Mouse (Mus musculus): ENCODE measurements around the gene 4931409K22Rik. TPM values are rescaled to one million over a fixed set of nuclear protein-coding genes. Genes with fewer than 3 reads are reported as not detected.
A peak's percentile ranks its signal among the peaks of the same experiment; 100 is the strongest.

The 4931409K22Rik gene
- polyA plus RNA-seq, 1 experiment from 2014 or later = not detected

DNA sequence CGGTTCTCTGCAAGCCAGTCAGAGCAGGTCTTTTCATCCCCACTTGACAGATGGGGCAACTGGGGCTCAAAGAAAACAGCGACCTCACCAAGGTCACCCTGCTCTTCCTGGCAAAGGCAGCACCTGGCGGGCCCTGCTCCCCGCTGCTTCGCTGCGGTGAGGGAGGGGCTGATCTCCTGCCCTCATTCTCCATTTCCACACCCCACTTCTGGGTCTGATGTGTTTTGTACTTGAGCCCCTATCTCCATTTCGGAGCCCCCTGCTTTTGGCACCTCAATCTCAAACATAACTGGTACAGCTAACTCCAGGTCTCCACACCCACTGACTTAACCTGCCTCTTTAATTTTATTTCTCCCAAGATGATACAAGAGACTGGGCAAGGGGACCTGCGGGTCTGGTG is 42.5 kb upstream of the 4931409K22Rik start:
- WGBS (ENCODE audit: insufficient replicate concordance) = 14% methylated on average over 8 of the region's 8 CpGs
- Histone ChIP-seq H3K27me3 (replicated peaks) (peaks cover 95% of the 10 kb centered on the region), H3K9ac (no peak overlapping the region), H3K4me3 (peak overlapping the region; percentile 48; the same call in 1 of the 2 replicates), H3K4me2 (peak overlapping the region; percentile 74; the same call in 1 of the 2 replicates), H3K4me1 (peaks cover 35% of the 10 kb centered on the region), H3K36me3 (0 out of 2 replicates have a peak, but pooled peaks cover 3% of the 10 kb centered on the region), H3K27ac (no peak overlapping the region), H3K9me3 (replicated peaks) (no peaks in the 10 kb centered on the region)
- no peak for ATAC-seq

DNA sequence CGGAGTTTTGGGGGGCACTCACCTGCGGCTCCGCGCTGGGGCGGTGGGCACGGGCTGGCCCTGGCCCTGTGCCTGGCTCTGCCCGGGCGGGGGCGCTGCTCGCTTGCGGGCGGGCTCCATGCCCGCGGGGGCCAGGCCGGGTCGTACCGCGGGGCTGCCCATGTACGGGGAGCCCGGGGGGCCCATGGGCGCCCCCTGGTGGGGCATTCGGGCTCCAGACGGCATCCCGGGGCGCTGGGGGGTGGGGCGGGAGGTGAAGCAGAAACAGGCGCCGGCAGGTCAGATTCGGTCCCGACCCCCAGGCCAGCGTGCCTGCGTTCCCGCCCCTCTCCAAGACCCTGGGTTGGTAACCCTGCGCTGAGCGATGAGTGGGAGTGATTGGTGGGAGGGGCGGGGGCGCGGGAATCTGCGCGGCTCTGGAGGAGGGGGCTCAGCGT is 42.0 kb upstream of the 4931409K22Rik start:
- ATAC-seq = no peak
- Histone ChIP-seq H3K4me3 (peak overlapping the region; percentile 48), H3K27ac (no peak overlapping the region), H3K36me3 (0 out of 2 replicates have a peak, but pooled peaks cover 3% of the 10 kb centered on the region), H3K4me2 (peak overlapping the region; percentile 74), H3K9me3 (replicated peaks) (no peaks in the 10 kb centered on the region), H3K4me1 (peaks cover 35% of the 10 kb centered on the region), H3K27me3 (replicated peaks) (peaks cover 92% of the 10 kb centered on the region), H3K9ac (peak overlapping the region; percentile 25)
- WGBS (ENCODE audit: insufficient replicate concordance) = 1% methylated on average over 41 of the region's 41 CpGs

DNA sequence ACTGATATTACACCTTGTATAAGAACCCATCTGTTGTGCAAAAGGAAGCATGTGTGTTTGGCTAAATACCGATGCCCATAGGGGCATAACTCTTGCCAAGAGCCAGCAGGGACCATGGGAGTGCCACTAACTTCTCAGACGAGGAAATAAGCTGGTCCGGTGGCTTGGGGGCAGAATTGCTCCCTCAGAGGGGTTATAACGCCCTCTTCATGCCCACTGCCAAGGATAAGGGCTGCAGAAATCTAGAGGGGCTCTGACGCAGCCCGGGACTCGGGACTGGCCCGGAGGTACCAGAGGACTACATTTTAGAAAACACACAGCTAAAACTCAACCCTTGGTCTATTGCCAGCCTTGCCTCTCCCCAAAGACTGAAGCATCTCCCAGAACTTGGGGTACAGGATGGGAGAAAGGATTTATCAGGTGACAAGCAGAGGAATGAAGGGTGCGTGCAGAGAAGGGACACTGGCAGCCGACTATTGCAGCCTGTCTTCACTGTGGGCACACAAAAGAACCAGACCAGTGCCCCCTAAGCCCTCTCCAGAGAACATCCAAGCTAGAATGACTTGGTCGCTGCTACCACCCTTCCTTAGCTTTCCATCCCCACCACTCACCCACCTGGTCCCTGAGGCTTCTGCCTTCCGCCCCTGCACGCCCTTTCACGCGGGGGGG is 41.4 kb upstream of the 4931409K22Rik start:
- peak overlapping the region; percentile 25 for H3K9ac ChIP-seq
- no peaks in the 10 kb centered on the region for H3K9me3 ChIP-seq (replicated peaks)
- peak overlapping the region; percentile 74 for H3K4me2 ChIP-seq
- whole genome bisulfite sequencing (ENCODE audit: insufficient replicate concordance) = 25% methylated on average over 15 of the region's 15 CpGs
- ATAC-seq = no peak
- H3K36me3 ChIP-seq = 0 out of 2 replicates have a peak, but pooled peaks cover 3% of the 10 kb centered on the region
- peak overlapping the region; percentile 48 for H3K4me3 ChIP-seq
- H3K27me3 ChIP-seq (replicated peaks) = peaks cover 92% of the 10 kb centered on the region
- H3K27ac ChIP-seq = no peak overlapping the region
- H3K4me1 ChIP-seq = peaks cover 30% of the 10 kb centered on the region

DNA sequence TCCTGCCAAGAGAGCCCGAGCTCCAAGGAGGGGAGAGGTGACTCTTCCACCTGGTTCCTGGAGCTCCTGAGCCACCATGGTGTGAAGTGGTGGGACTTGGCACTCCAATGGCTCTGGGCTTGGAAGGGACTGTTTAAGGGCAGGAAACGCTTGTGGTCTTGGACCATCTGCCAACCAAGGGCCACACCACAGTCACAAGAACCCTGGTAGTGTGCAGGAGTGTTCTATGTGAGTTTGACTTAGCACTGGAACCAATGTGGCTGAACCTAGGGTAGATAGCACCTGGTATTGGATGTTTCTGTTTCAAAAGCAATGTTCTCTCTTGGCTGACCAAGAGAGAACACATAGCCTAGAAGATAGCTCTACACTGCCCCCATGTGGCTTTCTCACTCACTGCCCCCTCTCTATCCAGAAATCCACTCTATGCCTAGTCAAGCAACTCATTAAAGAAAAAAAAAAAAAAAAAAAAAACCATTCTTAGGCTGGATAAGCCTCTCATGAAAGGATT is 40.7 kb upstream of the 4931409K22Rik start:
- no peak overlapping the region for H3K27ac ChIP-seq
- peaks cover 92% of the 10 kb centered on the region for H3K27me3 ChIP-seq (replicated peaks)
- no peaks in the 10 kb centered on the region for H3K9me3 ChIP-seq (replicated peaks)
- H3K36me3 ChIP-seq = 0 out of 2 replicates have a peak, but pooled peaks cover 3% of the 10 kb centered on the region
- H3K4me1 ChIP-seq = peaks cover 31% of the 10 kb centered on the region
- no peak overlapping the region for H3K9ac ChIP-seq
- H3K4me2 ChIP-seq = no peak overlapping the region
- H3K4me3 ChIP-seq = no peak overlapping the region
- WGBS (ENCODE audit: insufficient replicate concordance) = 45% methylated on average over 2 of the region's 2 CpGs
- no peak for ATAC-seq

DNA sequence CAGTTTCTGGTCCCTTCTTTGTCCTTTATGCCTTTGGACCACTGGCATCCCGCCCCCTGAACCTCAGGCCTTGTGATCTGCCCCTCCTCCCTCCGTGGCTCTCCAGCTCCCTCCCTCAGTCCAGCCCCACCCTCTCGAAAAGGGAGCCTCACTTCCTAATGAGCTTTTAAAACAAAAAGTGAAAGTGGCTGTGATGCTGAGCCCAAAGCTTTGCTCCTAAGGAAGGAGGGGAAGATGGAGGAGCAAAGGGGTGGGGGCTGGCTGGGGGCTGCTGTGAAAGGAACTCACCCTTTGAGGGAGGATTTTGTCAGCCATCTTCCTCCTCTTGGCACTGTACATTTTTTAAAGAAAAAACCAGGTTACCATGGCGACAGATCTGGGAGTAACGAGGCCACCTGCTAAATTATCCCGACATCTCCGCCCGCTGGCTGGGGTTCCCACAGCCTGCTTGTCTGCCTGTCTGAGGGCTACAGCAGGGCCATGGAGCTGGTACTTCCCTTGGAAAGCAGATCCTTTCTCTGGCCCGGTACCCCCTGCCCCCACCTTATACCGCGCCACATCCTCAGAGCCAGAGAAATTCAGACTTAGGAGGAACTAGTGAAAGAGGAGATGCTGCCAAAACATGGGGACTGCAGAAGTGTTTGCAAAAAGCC is 40.0 kb upstream of the 4931409K22Rik start:
- H3K9ac ChIP-seq = no peak overlapping the region
- ATAC-seq = no peak
- H3K4me1 ChIP-seq = peaks cover 33% of the 10 kb centered on the region
- WGBS (ENCODE audit: insufficient replicate concordance) = 22% methylated on average over 11 of the region's 11 CpGs
- no peak overlapping the region for H3K27ac ChIP-seq
- H3K27me3 ChIP-seq (replicated peaks) = peaks cover 92% of the 10 kb centered on the region
- H3K36me3 ChIP-seq = peaks cover 6% of the 10 kb centered on the region; the same call in 1 of the 2 replicates
- H3K4me2 ChIP-seq = no peak overlapping the region
- H3K4me3 ChIP-seq = no peak overlapping the region
- no peaks in the 10 kb centered on the region for H3K9me3 ChIP-seq (replicated peaks)

DNA sequence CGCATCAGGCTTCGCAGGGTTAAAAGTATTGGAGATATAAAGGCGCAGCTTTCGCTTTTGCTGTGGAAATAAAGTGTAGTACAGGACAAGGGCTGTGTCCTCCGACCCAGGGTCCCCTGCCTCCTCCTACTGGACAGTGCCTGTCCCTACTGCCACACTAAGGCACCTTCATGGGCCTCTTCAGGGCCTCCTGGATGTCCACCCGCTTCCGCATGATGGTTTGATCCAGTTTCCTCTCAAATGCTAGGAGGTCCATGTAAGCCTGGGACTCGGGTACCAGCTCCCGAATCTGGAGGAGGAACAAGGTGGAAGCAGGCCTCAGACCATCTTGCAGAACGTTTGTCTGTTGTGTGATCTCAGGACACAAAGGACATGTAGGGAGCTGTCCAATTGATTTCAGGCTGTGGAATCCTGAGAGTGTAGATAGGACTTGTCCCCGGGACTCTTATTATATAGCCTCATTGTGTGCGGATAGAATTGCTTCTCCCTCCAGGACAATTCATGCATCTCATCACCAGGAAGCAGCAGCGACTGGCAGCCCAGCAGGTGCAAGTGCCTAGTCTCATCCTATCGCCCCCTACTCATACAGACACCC is 39.3 kb upstream of the 4931409K22Rik start:
- no peak for ATAC-seq
- Histone ChIP-seq H3K4me2 (no peak overlapping the region), H3K9me3 (replicated peaks) (no peaks in the 10 kb centered on the region), H3K4me3 (no peak overlapping the region), H3K36me3 (peaks cover 10% of the 10 kb centered on the region; the same call in 1 of the 2 replicates), H3K4me1 (peaks cover 41% of the 10 kb centered on the region), H3K9ac (no peak overlapping the region), H3K27me3 (replicated peaks) (peaks cover 90% of the 10 kb centered on the region), H3K27ac (no peak overlapping the region)
- WGBS (ENCODE audit: insufficient replicate concordance) = 68% methylated on average over 14 of the region's 14 CpGs

DNA sequence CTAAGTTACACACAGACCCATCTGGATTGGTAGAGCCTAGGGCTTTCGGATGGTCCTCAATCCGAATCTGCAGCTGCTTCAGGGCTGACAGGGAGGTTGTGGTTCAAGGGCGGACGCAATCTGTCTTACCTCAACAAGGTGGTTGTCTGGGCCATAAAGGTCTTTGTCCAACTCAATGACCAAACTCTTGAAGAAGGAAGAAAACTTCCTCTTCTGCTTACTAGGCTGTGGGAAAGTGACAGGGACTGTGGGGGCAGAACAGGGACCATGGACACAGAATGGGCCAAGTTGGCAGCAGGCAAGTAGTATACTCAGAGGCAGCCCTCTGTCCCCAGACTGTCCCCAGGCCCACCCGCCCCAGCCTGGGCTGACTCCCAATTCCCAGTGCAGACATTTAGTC is 38.7 kb upstream of the 4931409K22Rik start:
- no peak for ATAC-seq
- H3K27me3 ChIP-seq (replicated peaks) = peaks cover 84% of the 10 kb centered on the region
- H3K9ac ChIP-seq = no peak overlapping the region
- H3K9me3 ChIP-seq (replicated peaks) = no peaks in the 10 kb centered on the region
- H3K27ac ChIP-seq = no peak overlapping the region
- H3K36me3 ChIP-seq = peaks cover 11% of the 10 kb centered on the region; the same call in 1 of the 2 replicates
- WGBS (ENCODE audit: insufficient replicate concordance) = 78% methylated on average over 5 of the region's 5 CpGs
- no peak overlapping the region for H3K4me3 ChIP-seq
- no peak overlapping the region for H3K4me2 ChIP-seq
- peaks cover 43% of the 10 kb centered on the region for H3K4me1 ChIP-seq

DNA sequence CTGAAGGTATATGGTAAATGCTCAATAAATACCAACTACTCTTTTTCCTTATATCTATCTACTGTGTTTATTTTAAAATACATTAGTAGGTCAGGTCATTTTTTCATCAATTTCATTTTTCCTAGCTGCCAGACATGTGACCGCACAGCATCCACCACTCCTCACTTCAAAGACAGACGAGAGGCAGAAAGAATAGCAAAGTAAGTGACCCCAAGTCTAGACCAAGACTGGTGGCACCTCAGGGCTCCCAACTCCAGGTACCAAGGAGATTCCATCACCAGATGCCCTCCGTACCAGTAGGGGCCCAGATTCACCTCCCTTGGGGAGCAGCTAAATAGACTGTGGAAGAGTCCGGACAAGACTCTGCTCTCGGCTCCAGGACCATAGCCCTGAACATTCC is 37.7 kb upstream of the 4931409K22Rik start:
- no peaks in the 10 kb centered on the region for H3K9me3 ChIP-seq (replicated peaks)
- H3K4me1 ChIP-seq = peaks cover 43% of the 10 kb centered on the region
- no peak overlapping the region for H3K27ac ChIP-seq
- no peak overlapping the region for H3K4me2 ChIP-seq
- 77% methylated on average over 5 of the region's 5 CpGs for WGBS (ENCODE audit: insufficient replicate concordance)
- no peak overlapping the region for H3K9ac ChIP-seq
- peaks cover 75% of the 10 kb centered on the region for H3K27me3 ChIP-seq (replicated peaks)
- ATAC-seq = no peak
- H3K36me3 ChIP-seq = peaks cover 20% of the 10 kb centered on the region
- no peak overlapping the region for H3K4me3 ChIP-seq

DNA sequence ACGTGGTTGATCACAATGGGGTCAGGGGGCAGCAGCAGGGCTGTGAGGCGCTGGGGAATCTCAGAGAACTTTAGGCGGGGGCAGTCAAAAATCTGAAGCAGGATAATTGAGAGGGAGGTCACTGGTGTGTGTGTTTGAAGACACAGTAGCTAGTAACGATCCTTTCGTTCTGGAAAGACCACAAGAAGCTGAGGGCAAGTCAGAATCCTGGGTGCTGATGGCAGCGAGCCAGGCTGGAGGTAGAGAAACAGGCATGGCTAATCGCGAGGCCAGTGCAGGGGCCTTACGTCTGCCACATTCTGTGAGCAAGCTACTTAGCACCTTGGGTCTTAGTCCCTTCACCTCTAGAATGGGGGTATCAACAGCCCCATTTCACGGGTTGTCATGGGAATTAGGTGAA is 37.3 kb upstream of the 4931409K22Rik start:
- Histone ChIP-seq H3K4me1 (peaks cover 42% of the 10 kb centered on the region), H3K4me2 (no peak overlapping the region), H3K9me3 (replicated peaks) (no peaks in the 10 kb centered on the region), H3K27me3 (replicated peaks) (peaks cover 70% of the 10 kb centered on the region), H3K9ac (no peak overlapping the region), H3K36me3 (peaks cover 24% of the 10 kb centered on the region), H3K4me3 (no peak overlapping the region), H3K27ac (no peak overlapping the region)
- WGBS (ENCODE audit: insufficient replicate concordance) = 68% methylated on average over 10 of the region's 10 CpGs
- no peak for ATAC-seq

DNA sequence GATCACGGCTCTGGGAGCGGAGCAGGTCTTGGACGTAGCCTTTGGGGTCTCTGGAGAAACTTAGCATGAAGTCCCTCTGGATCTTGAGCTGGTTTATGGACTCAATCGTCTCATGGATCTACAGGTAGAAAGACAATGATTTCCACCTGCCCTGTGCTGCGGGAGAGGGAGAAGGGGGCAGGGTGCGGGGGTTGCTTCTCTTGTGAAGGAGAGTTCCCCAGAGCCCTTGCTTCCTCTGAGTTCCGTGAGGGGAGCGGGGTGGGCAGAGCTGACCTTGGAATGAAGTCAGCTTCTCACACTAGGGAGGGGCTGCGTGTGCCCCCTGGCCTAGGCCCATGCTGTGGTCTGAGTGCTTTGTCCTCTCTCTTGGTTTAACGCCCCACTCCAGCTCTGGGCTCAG is 36.6 kb upstream of the 4931409K22Rik start:
- 66% methylated on average over 10 of the region's 10 CpGs for WGBS (ENCODE audit: insufficient replicate concordance)

DNA sequence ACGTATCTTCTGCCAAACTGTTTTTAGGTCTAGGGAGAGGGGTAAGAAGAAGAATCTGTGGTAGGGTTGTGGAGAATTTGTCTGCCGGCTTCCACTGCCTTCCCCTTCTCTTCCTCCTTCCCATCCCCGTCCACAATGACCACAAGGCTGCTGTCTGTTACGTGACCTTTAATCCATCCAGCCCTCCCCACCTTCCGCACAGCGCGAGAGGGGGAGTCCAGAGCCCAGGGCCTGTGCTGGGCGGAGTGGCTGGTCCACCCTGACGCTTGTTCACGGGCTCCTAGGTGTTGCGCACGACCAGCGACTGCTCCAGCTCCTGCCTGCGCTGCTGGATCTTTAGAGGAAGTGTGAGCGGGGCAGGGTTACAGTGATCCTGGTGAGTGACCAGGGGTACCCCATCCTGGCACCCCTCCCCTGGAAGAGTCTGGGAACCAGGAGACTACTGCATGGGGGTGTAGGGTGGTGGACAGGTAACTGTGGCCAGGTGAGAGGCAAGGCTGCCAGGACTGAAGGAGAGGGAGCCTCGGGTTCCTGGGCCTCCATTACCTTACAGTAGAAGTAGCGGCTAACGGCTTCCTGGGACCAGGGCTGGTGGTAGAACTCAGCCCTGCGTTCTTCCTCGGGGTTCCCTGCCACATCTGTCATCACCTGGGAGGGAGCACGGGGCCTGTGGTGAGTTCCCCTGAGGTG is 36.0 kb upstream of the 4931409K22Rik start:
- no peaks in the 10 kb centered on the region for H3K9me3 ChIP-seq (replicated peaks)
- WGBS (ENCODE audit: insufficient replicate concordance) = 34% methylated on average over 21 of the region's 21 CpGs
- H3K27me3 ChIP-seq (replicated peaks) = peaks cover 57% of the 10 kb centered on the region
- 0 out of 2 replicates have a peak, but pooled peaks have one; percentile 27 for ATAC-seq
- H3K27ac ChIP-seq = no peak overlapping the region
- no peak overlapping the region for H3K4me3 ChIP-seq
- no peak overlapping the region for H3K9ac ChIP-seq
- peaks cover 43% of the 10 kb centered on the region for H3K4me1 ChIP-seq
- peaks cover 36% of the 10 kb centered on the region for H3K36me3 ChIP-seq
- H3K4me2 ChIP-seq = peak overlapping the region; percentile 53; the same call in 1 of the 2 replicates

More for the DNA sequence above, 36.6 kb upstream of the 4931409K22Rik start:
- peaks cover 42% of the 10 kb centered on the region for H3K4me1 ChIP-seq
- H3K9ac ChIP-seq = no peak overlapping the region
- H3K4me2 ChIP-seq = no peak overlapping the region
- H3K9me3 ChIP-seq (replicated peaks) = no peaks in the 10 kb centered on the region
- H3K27me3 ChIP-seq (replicated peaks) = peaks cover 63% of the 10 kb centered on the region
- no peak for ATAC-seq
- no peak overlapping the region for H3K4me3 ChIP-seq
- H3K36me3 ChIP-seq = peaks cover 31% of the 10 kb centered on the region
- H3K27ac ChIP-seq = no peak overlapping the region
